Mouse (Mus musculus) kidney, postnatal 4 days (tissue): Measurements from ENCODE around the gene Gm29427.
"Not testable (repeated sequence)": the region's sequence is repeated elsewhere in the genome, so short reads cannot be mapped to it uniquely, and the experiment has no call there.

Source experiments
- DNase-seq, 2 experiments: peaks; one replicate each; pipeline ENCODE4 v3.0.0; 2021; ENCODE audit warnings: mixed read lengths in 2 of 2

Gene Gm29427

GRCm38 (mm10) chr1:130731741-130732337 is 16.2 kb upstream of the Gm29427 start, which contains the start of gene AA986860:
Gene AA986860, plus strand, starts transcription at chr1:130731976.
- DNase-seq = peak; percentile 47 to 65

GRCm38 (mm10) chr1:130729153-130729552 is 13.6 kb upstream of the Gm29427 start, which contains the start of gene Pfkfb2:
Gene Pfkfb2, minus strand, starts transcription at chr1:130729253.
- no peak for DNase-seq

GRCm38 (mm10) chr1:130728708-130729107 is 13.1 kb upstream of the Gm29427 start:
- DNase-seq = no peak

GRCm38 (mm10) chr1:130728070-130728469 is 12.5 kb upstream of the Gm29427 start:
- DNase-seq = no peak

- DNase-seq = no peak
Measured at GRCm38 (mm10) chr1:130726396-130726795, 10.8 kb upstream of the Gm29427 start.

- DNase-seq = no peak
Measured at GRCm38 (mm10) chr1:130724206-130724605, 8.6 kb upstream of the Gm29427 start.

- DNase-seq = peak; percentile 94 to 96
Measured at GRCm38 (mm10) chr1:130717291-130717871, 1.8 kb upstream of the Gm29427 start, which contains the start of gene Yod1. Gene Yod1, plus strand, starts transcription at chr1:130717327.

- DNase-seq = peak; percentile 59 to 75
Measured at GRCm38 (mm10) chr1:130716513-130717290, 1.1 kb upstream of the Gm29427 start.

- DNase-seq = peak in 1 of 2 experiments; percentile 61
Measured at GRCm38 (mm10) chr1:130716218-130716512, 566 bp upstream of the Gm29427 start.

GRCm38 (mm10) chr1:130714046-130714445 is 1.6 kb downstream of the Gm29427 start:
- no peak for DNase-seq

GRCm38 (mm10) chr1:130710283-130711080 is 5.1 kb downstream of the Gm29427 start:
- no peak for DNase-seq

DNA sequence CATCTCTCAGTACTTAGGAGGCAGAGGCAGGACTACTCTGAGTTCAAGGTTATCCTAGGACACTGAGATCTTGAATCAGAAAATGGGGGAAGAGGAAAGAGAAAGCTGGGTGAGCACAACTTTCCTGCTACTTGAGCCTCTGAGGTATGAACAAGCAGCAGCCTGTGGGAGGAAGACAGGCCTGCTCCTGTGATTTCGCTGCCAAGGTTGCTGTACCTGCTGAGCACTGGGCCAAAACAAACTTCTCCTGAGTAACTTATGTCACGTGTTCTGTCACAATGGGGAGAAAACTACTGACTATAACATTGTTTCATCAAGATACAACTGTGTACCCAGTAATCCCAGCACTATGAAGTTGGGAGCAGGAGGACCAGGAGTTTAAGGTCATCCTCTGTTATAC is 12.0 kb downstream of the Gm29427 start:
- DNase-seq = no peak

- DNase-seq = no peak
Measured at GRCm38 (mm10) chr1:130701976-130702375, 13.6 kb downstream of the Gm29427 start.

- DNase-seq = no peak
Measured at GRCm38 (mm10) chr1:130699937-130700633, 15.5 kb downstream of the Gm29427 start.

GRCm38 (mm10) chr1:130698601-130699000 is 17.0 kb downstream of the Gm29427 start:
- no peak for DNase-seq

GRCm38 (mm10) chr1:130683905-130684304 is 31.7 kb downstream of the Gm29427 start:
- DNase-seq = no peak

- no peak for DNase-seq
Measured at GRCm38 (mm10) chr1:130681656-130682413, 33.8 kb downstream of the Gm29427 start.

DNA sequence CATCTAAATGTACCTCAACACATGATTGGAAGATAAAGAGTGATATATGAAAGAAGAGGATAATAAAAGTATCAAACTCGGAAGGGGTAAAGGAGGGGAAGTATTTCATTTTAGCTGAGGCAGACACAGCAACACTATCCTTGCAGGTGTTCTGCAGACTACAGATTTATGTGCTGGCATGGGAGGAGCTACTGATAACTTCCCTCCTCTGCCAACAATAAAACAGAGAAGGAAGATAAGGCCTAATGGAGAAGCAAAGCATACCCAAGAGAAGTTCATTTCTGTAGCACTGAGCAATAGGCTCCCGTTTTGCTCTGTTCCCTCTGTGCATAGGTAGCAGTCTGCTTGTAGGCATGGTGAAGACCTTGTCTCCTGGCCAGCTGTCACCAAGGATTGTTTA is 34.5 kb downstream of the Gm29427 start:
- DNase-seq = no peak

DNA sequence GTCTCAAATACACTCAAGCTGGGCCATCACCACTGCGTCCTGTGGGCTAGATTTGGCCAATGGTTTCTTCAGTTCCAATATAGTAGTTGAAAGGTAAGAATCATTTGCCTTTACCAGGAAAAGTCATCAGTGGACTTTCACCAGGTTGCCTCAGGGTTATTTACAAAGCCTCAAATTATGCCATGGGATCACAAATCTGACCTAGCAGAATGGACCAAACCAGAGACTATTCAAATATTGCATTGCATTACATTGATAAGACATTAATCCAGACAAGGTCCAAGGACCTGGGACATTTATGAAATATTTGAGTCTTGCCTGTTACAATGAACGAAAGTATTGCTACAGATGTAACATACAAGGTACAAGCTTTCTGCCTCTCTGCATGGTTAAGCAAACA is 37.0 kb downstream of the Gm29427 start:
- no peak for DNase-seq

DNA sequence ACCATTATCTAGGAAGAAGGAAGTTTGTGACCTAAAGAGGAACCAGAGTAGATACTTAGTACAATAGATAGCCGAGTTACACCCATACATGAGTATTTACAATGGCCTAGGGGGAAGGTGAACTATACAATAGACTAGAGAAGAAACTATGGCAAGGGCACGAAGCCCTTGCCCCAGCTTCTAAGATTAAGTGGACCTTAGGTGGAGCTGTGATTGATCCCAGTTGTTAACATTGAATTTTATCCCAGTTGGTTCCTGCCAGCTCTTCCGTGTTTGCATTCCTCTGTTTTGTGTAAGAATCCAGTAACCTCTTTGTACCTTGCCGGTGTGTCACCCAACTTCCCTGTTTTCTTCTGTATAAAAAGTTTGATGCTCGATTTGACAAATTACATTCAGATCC is 52.0 kb downstream of the Gm29427 start:
- DNase-seq = not testable (repeated sequence)

DNA sequence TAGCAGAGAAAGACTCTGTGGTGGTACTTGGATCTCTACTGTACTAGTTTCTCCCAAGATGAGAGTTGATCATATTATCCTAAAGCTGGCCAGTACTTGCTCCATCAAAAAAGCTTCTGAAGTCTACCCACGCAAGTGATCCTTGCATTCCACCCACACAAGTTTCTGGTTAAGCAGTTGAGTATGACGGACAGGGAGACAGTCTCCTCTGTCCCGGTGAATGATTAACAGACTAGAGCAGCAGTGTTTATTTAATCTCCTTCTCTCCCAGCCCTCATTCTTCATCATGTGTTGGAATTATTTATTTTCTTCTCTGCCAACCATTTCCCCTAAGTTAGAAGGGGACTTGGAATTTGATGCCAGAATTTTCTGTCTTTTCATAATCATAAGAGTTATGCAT is 54.1 kb downstream of the Gm29427 start, which contains the start of gene C4bp:
C4bp (minus strand) TSS at position 179 of the 400 bp plus-strand sequence.
- DNase-seq = peak in 1 of 2 experiments; percentile 8

DNA sequence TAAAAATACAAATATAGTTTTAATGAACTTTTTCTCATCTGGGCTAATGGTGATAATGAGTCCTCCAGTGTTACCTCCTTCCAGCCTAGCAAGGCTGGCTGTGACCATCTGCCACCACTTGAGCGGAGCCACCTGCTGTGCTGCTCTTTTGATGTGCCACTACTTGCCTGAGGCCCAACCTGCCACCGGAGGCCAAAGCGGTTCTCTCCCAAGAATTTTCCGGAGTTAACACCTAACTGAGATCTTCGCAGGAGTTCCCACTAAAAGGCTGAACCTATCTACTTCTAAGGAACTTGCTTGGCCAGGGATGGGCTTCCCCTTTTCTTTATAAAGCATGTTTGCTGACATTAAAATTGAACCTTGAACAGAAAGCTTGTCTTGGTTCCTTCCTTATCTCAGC is 56.0 kb downstream of the Gm29427 start:
- DNase-seq = not testable (repeated sequence)
